Mouse (Mus musculus): ENCODE results near the gene Srsf5.
"Not testable (repeated sequence)": the region's sequence is repeated elsewhere in the genome, so short reads cannot be mapped to it uniquely, and the experiment has no call there.

Gene Srsf5

GRCm38 (mm10) chr12:80945334-80945995 is at the start of gene Srsf5:
Gene Srsf5, plus strand, starts transcription at chr12:80945504.
- peak; percentile 98 to 100 for DNase-seq (ENCODE audit: inconsistent age in 2 of 2, low spot score in 1 of 2)

- DNase-seq (ENCODE audit: inconsistent age in 2 of 2, low spot score in 1 of 2), result no peak
Observed at GRCm38 (mm10) chr12:80909631-80910030, 35.7 kb upstream of the Srsf5 start.

GRCm38 (mm10) chr12:80917764-80918163 is 27.5 kb upstream of the Srsf5 start:
- DNase-seq (ENCODE audit: inconsistent age in 2 of 2, low spot score in 1 of 2), result peak in 1 of 2 experiments; percentile 71

- no peak for DNase-seq (ENCODE audit: inconsistent age in 2 of 2, low spot score in 1 of 2)
Observed at GRCm38 (mm10) chr12:80921301-80921700, 24.0 kb upstream of the Srsf5 start.

- no peak for DNase-seq (ENCODE audit: inconsistent age in 2 of 2, low spot score in 1 of 2)
Observed at GRCm38 (mm10) chr12:80922869-80923268, 22.4 kb upstream of the Srsf5 start.

GRCm38 (mm10) chr12:80923602-80924001 is 21.7 kb upstream of the Srsf5 start:
- no peak for DNase-seq (ENCODE audit: inconsistent age in 2 of 2, low spot score in 1 of 2)

- DNase-seq (ENCODE audit: inconsistent age in 2 of 2, low spot score in 1 of 2), result no peak
Observed at GRCm38 (mm10) chr12:80924205-80924604, 21.1 kb upstream of the Srsf5 start.

GRCm38 (mm10) chr12:80925919-80926318 is 19.4 kb upstream of the Srsf5 start:
- peak in 1 of 2 experiments; percentile 80 for DNase-seq (ENCODE audit: inconsistent age in 2 of 2, low spot score in 1 of 2)

- DNase-seq (ENCODE audit: inconsistent age in 2 of 2, low spot score in 1 of 2), result peak in 1 of 2 experiments; percentile 51
Observed at GRCm38 (mm10) chr12:80926550-80926949, 18.8 kb upstream of the Srsf5 start.

GRCm38 (mm10) chr12:80927518-80927917 is 17.8 kb upstream of the Srsf5 start:
- DNase-seq (ENCODE audit: inconsistent age in 2 of 2, low spot score in 1 of 2), result no peak

- no peak for DNase-seq (ENCODE audit: inconsistent age in 2 of 2, low spot score in 1 of 2)
Observed at GRCm38 (mm10) chr12:80928881-80929280, 16.4 kb upstream of the Srsf5 start.

GRCm38 (mm10) chr12:80930141-80930540 is 15.2 kb upstream of the Srsf5 start:
- no peak for DNase-seq (ENCODE audit: inconsistent age in 2 of 2, low spot score in 1 of 2)

GRCm38 (mm10) chr12:80931402-80932140 is 13.7 kb upstream of the Srsf5 start:
- no peak for DNase-seq (ENCODE audit: inconsistent age in 2 of 2, low spot score in 1 of 2)

GRCm38 (mm10) chr12:80932865-80933264 is 12.4 kb upstream of the Srsf5 start:
- no peak for DNase-seq (ENCODE audit: inconsistent age in 2 of 2, low spot score in 1 of 2)

GRCm38 (mm10) chr12:80936751-80937150 is 8.6 kb upstream of the Srsf5 start:
- DNase-seq (ENCODE audit: inconsistent age in 2 of 2, low spot score in 1 of 2), result peak; percentile 51 to 82

GRCm38 (mm10) chr12:80937331-80938029 is 7.8 kb upstream of the Srsf5 start:
- peak in 1 of 2 experiments; percentile 72 for DNase-seq (ENCODE audit: inconsistent age in 2 of 2, low spot score in 1 of 2)

GRCm38 (mm10) chr12:80938642-80939041 is 6.7 kb upstream of the Srsf5 start:
- DNase-seq (ENCODE audit: inconsistent age in 2 of 2, low spot score in 1 of 2), result peak; percentile 47 to 73

- no peak for DNase-seq (ENCODE audit: inconsistent age in 2 of 2, low spot score in 1 of 2)
Observed at GRCm38 (mm10) chr12:80939165-80939564, 6.1 kb upstream of the Srsf5 start.

- no peak for DNase-seq (ENCODE audit: inconsistent age in 2 of 2, low spot score in 1 of 2)
Observed at GRCm38 (mm10) chr12:80941886-80942285, 3.4 kb upstream of the Srsf5 start.

- no peak for DNase-seq (ENCODE audit: inconsistent age in 2 of 2, low spot score in 1 of 2)
Observed at GRCm38 (mm10) chr12:80943395-80943794, 1.9 kb upstream of the Srsf5 start.

GRCm38 (mm10) chr12:80944204-80944603 is 1.1 kb upstream of the Srsf5 start:
- no peak for DNase-seq (ENCODE audit: inconsistent age in 2 of 2, low spot score in 1 of 2)

GRCm38 (mm10) chr12:80944963-80945333 is 356 bp upstream of the Srsf5 start:
- DNase-seq (ENCODE audit: inconsistent age in 2 of 2, low spot score in 1 of 2), result not testable (repeated sequence)
